Mouse (Mus musculus) gastrocnemius, postnatal 4 days (tissue): Measurements from ENCODE around the gene Serinc3. TPM values are rescaled to one million over a fixed set of nuclear protein-coding genes. Genes with fewer than 3 reads are reported as not detected.
"Not testable (repeated sequence)": the region's sequence is repeated elsewhere in the genome, so short reads cannot be mapped to it uniquely, and the experiment has no call there.

Source experiments
- DNase-seq, 2 experiments: peaks; one replicate each; pipeline ENCODE4 v3.0.0; 2021 to 2022; ENCODE audit warnings: low spot score in 2 of 2, mixed read lengths in 2 of 2
- total RNA-seq, 2 experiments: library from RNA; stranded (reverse); gene quantifications; 2 replicates each; pipeline ENCODE4 v1.2.3; 2021

Gene Serinc3
- total RNA-seq, 2 experiments from 2014 or later = 152 to 163 TPM

DNA sequence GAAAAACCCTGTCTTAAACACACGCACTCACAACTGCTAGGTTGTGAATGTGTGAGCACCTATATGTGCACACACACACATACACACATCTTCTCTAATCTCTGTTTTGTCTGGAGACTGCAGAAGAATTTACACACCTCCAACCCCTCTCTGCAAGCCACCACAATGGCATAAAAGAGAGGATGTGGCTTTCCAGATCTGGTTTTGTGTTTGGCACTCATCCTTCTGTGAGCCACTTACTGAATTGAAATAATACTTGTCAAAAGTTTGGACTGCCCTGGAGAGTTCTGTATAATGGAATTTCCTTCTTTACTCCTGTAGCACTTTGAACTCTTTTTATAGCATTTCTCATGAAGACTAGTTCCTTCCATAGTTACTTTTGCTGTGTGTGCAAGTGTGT, 22.1 kb upstream of the Serinc3 start:
- no peak for DNase-seq

- DNase-seq = no peak
Observed at GRCm38 (mm10) chr2:163663930-163664329, 19.0 kb upstream of the Serinc3 start.

- DNase-seq = no peak
Observed at GRCm38 (mm10) chr2:163662698-163663221, 17.8 kb upstream of the Serinc3 start.

DNA sequence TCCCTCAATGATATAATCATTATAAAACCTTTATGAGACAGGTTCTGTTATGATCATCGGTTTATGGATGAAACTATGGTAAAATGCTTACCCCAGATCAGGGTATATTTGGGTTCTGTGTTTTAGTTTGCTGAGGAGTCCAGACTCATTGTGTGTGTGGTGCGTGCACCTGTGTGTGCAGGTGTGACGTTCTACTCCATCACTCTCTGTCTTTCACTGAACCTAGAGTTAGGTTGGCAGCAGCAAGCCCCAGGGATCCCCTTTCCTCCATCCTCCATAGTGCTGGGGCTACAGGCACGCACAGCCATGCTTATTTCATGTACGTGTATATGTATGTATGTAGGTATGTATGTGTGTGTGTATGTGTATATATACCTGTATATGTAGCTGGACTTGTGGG, 17.1 kb upstream of the Serinc3 start:
- no peak for DNase-seq

DNA sequence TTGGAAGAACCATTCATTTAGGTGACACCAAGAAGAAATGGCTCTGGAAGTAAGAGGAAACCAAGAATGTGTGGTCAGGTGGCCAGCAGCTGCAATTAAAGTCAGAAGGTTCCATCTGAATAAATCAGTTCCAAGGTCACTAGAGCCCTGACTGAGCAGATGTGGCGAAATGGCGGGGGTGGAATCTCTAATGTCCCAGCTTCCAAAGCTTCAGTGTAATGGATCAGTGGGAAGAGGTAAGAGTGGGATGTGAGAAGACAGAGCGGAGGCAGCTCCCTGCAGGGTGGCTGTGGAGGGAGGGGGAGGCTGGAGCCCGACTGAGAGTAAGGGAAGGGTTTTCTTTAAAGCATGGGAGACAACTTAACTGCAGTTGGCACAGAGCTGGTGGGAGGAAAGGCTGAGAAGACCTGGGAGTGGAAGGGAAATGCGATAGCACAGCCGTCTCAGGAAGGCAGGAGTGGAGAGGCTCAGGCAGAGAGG, 16.5 kb upstream of the Serinc3 start:
- no peak for DNase-seq

GRCm38 (mm10) chr2:163660103-163660701, 15.3 kb upstream of the Serinc3 start:
- no peak for DNase-seq

- no peak for DNase-seq
Observed at GRCm38 (mm10) chr2:163659431-163659830, 14.5 kb upstream of the Serinc3 start.

DNA sequence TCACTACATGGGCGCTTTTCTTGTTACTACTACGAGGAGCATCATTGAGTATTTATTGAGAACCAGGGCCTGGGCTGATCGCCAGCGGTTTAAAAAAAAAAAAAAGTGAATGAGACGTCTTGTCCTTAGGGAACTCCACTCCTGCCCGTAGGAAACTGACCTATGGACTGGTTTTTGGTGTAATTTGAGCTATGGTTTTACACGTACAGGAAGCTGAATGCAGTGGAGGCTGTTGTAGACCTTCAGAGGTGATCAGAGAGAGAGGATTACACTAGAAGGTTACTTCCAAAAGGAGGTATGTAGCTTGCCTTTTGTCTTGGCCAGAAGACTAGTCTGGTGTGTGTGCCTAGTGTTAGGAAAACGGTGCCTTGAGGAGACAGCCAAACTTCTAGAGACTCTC, 14.0 kb upstream of the Serinc3 start:
- peak in 1 of 2 experiments; percentile 27 for DNase-seq

- DNase-seq = peak; percentile 70 to 87
Observed at GRCm38 (mm10) chr2:163657975-163658886, 13.3 kb upstream of the Serinc3 start, which contains the start of gene Pkig. Gene Pkig (plus strand): TSS chr2:163658386.

GRCm38 (mm10) chr2:163657486-163657885, 12.6 kb upstream of the Serinc3 start:
- DNase-seq = no peak

DNA sequence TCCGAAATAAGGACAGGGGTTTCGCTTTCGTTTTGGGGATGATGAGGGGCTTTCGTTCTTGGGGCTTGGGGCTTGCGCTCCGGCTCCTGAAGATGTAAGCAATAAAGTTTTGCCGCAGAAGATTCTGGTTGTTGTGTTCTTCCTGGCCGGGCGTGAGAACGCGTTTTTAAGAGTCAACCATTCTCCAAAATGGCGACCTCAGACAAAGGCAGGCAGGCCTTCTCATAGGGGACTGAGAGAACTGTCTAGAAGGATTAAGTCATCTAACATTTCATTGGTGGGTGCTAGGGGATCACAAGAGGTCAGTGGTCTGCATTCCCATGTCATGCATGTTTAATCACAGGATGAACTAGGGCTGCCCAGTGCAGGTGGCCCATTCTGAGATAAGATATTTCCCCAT, 10.8 kb upstream of the Serinc3 start:
- DNase-seq = not testable (repeated sequence)

DNA sequence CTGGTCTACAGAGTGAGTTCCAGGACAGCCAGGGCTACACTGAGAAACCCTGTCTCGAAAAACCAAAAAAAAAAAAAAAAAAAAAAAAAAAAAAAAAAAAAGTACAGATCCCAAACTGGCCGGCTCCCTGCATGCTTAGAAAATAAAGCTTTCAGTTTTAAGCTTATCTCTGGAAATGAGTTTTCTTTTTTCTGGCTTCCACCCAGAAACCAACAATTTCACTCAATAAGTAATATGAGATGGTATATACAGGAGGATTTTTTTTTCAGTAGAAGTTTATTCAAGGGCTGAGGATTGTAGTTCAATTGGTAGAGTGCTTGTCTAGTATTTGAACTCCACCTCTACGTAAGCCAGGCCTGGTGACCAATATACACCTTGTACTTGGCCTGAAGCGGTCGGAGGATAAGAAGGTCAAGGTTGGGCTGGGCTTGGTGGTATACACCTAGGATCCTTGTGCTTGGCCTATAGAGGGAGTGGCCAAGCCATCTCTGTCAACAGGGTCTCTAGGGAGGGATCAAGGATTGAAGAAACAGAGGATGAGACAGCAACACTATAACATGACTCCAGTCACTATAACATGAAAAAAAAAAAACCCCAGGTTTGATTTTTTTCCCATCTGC, 1.6 kb upstream of the Serinc3 start:
- DNase-seq = no peak

- no peak for DNase-seq
Observed at GRCm38 (mm10) chr2:163645700-163646460, 949 bp upstream of the Serinc3 start.

DNA sequence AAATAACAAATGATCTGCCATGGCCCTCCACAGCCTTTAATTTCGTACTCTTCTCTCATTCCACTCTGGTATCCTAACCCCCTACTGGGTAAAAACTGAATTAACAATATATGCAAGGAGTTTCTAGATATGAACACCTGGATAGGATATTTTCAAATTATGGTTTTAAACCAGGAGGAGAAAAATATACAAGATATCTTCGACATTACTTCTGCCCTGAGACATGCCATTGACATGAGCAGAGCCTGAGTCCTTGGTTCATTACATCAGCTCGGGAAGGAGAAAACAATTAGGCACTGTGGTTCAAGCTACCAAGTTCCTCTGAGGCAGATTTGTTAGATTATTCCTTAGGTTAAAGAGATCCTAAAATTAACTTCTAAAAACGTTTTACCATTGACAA, 884 bp downstream of the Serinc3 start:
- DNase-seq = no peak

- DNase-seq = no peak
Observed at GRCm38 (mm10) chr2:163643576-163643971, 1.4 kb downstream of the Serinc3 start.

- DNase-seq = peak in 1 of 2 experiments; percentile 20
Observed at GRCm38 (mm10) chr2:163642685-163643575, 2.0 kb downstream of the Serinc3 start.

DNA sequence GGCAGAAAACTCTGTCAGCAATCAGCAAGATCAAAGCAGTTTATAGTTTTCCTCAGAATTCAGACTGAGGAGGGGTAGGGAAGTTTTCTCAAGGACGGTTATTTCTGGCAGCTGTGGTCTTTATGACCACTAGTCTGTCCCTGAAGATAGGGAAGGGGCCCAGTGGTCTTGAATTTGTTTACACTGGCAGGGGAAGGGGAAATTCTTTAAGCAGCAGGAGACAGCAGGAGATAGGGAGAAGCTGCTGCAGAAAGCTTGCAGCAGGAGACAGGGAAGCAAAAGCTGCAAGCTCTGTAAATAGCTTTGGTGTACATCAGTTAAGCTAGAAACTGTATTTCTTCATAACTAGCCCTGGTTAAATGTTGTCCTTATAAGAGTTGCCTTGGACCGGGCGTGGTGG, 3.2 kb downstream of the Serinc3 start:
- no peak for DNase-seq

GRCm38 (mm10) chr2:163640493-163640892, 4.4 kb downstream of the Serinc3 start:
- DNase-seq = no peak

GRCm38 (mm10) chr2:163637655-163638266, 7.2 kb downstream of the Serinc3 start:
- DNase-seq = no peak
